8 mouse cellular contexts compared by ENCODE assay signal in the genomic region with DNA sequence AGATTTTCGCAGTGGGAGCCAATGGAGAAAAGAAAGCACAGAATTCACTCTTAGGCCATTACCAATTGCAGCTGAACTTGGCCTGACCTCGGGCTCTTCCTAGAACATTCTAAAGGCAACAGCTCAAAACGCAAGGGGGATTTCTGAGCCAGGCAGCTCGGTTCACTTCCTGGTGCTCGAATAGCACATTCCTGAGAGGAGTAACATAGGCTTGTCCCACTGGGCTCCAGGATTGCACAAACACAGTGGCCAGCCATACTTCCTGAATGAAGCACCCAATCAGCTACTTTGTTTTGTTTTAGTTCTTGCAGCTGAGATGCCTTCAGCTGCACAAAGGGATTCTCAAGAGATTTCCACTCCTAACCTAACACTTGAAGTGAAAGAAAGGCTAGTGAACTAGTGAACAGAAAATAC. TPM values are rescaled to one million over a fixed set of nuclear protein-coding genes. Genes with fewer than 3 reads are reported as not detected.
DNase-seq lines count a peak whose midpoint lies in the region; ATAC-seq and TF ChIP-seq lines count a peak whose summit lies in the region.

No protein-coding gene starts in this region.

- peak overlapping the region; percentile 80 for H3K27ac ChIP-seq in intestine, embryonic 15.5 days
- H3K27ac ChIP-seq in liver, embryonic 14.5 days = no peak overlapping the region; the same call in 1 of the 2 replicates
- H3K27ac ChIP-seq in stomach, postnatal 0 days (replicated peaks) = peak overlapping the region; percentile 92

- H3K4me2 ChIP-seq in intestine, embryonic 15.5 days (replicated peaks) = peak overlapping the region; percentile 36
- peak overlapping the region; percentile 14 for H3K4me2 ChIP-seq in liver, embryonic 14.5 days (ENCODE audit: low read depth)
- H3K4me2 ChIP-seq in stomach, postnatal 0 days (replicated peaks; ENCODE audit: low read depth) = peak overlapping the region; percentile 44

- no peaks in the 10 kb centered on the region for H3K27me3 ChIP-seq in intestine, embryonic 15.5 days (replicated peaks)
- no peaks in the 10 kb centered on the region for H3K27me3 ChIP-seq in liver, embryonic 14.5 days (ENCODE audit: control insufficient read depth, insufficient read depth, low read length)
- no peaks in the 10 kb centered on the region; the same call in 1 of the 2 replicates for H3K27me3 ChIP-seq in stomach, postnatal 0 days (ENCODE audit: control insufficient read depth, insufficient read depth, low read length)

- H3K4me1 ChIP-seq in intestine, embryonic 15.5 days (replicated peaks) = peaks cover 26% of the 10 kb centered on the region
- H3K4me1 ChIP-seq in liver, embryonic 14.5 days (replicated peaks; ENCODE audit: control insufficient read depth in 2 of 2, insufficient read depth in 2 of 2, low read length in 1 of 2) = peaks cover 27 to 49% of the 10 kb centered on the region in 2 experiments
- H3K4me1 ChIP-seq in stomach, postnatal 0 days (replicated peaks; ENCODE audit: control insufficient read depth, insufficient read depth) = peaks cover 10% of the 10 kb centered on the region

- no peak overlapping the region for H3K4me3 ChIP-seq in intestine, embryonic 15.5 days (replicated peaks)
- no peak overlapping the region for H3K4me3 ChIP-seq in liver, embryonic 14.5 days (ENCODE audit: insufficient read depth in 1 of 2, low read depth in 2 of 2, low read length in 2 of 2)
- H3K4me3 ChIP-seq in stomach, postnatal 0 days (ENCODE audit: low read depth, low read length) = peak overlapping the region; percentile 25

- peak; percentile 86 for ATAC-seq in intestine, embryonic 15.5 days
- ATAC-seq in liver, embryonic 14.5 days (ENCODE audit: insufficient read depth) = no peak
- ATAC-seq in stomach, postnatal 0 days (ENCODE audit: low FRiP score, low TSS enrichment) = peak; percentile 92

- TF ChIP-seq EP300 in liver, embryonic 14.5 days (IDR thresholded peaks at IDR 0.05; ENCODE audit: low read depth) = no peak
- no peak for TF ChIP-seq EP300 in stomach, postnatal 0 days (optimal IDR thresholded peaks at IDR 0.05)

- peak; percentile 52 for DNase-seq in ovary, adult 18-20 months (ENCODE audit: low spot score)
- no peak for DNase-seq in ovary, postnatal 10 days (ENCODE audit: low spot score)
- peak; percentile 60 to 65 for DNase-seq in gastrocnemius, adult 8-10 months (ENCODE audit: low spot score in 2 of 2)
- no peak for DNase-seq in liver, embryonic 14.5 days (ENCODE audit: low read depth in 3 of 3, low spot score in 3 of 3)
- DNase-seq in stomach, postnatal 0 days (ENCODE audit: low spot score) = peak; percentile 73
- DNase-seq in frontal cortex, postnatal 36 days (ENCODE audit: low spot score in 2 of 2) = no peak
- DNase-seq in thymus, postnatal 14 days = no peak

- no peaks in the 10 kb centered on the region for H3K36me3 ChIP-seq in intestine, embryonic 15.5 days
- H3K36me3 ChIP-seq in liver, embryonic 14.5 days (replicated peaks; ENCODE audit: control insufficient read depth, insufficient read depth, low read depth) = no peaks in the 10 kb centered on the region
- H3K36me3 ChIP-seq in stomach, postnatal 0 days (ENCODE audit: control insufficient read depth, insufficient read depth, low read length) = no peaks in the 10 kb centered on the region

- TF ChIP-seq CTCF in liver, embryonic 14.5 days (IDR thresholded peaks at IDR 0.05; ENCODE audit: low read depth) = no peak
- no peak for TF ChIP-seq CTCF in stomach, postnatal 0 days (IDR thresholded peaks at IDR 0.05; ENCODE audit: low read depth)

- WGBS in intestine, embryonic 15.5 days = 14% methylated on average over 5 of the region's 5 CpGs
- WGBS in liver, embryonic 14.5 days (ENCODE audit: insufficient replicate concordance) = 28% methylated on average over 5 of the region's 5 CpGs
- 6% methylated on average over 5 of the region's 5 CpGs for WGBS in stomach, postnatal 0 days

- H3K9ac ChIP-seq in intestine, embryonic 15.5 days = no peak overlapping the region
- H3K9ac ChIP-seq in liver, embryonic 14.5 days (replicated peaks) = no peak overlapping the region
- H3K9ac ChIP-seq in stomach, postnatal 0 days (ENCODE audit: low read length) = peak overlapping the region; percentile 51

- no peaks in the 10 kb centered on the region for H3K9me3 ChIP-seq in intestine, embryonic 15.5 days
- H3K9me3 ChIP-seq in liver, embryonic 14.5 days (ENCODE audit: control insufficient read depth, low read length) = no peaks in the 10 kb centered on the region
- no peaks in the 10 kb centered on the region for H3K9me3 ChIP-seq in stomach, postnatal 0 days (ENCODE audit: control insufficient read depth, low read length)

RNA-seq across cellular contexts. Expression of gene App, which starts 40.1 kb away (rescaled TPM):
- total RNA-seq in gastrocnemius, adult 8-10 months (2022) = 10 to 100 TPM; 55.2 to 84.5 (median 64.2) TPM
- polyA plus RNA-seq in intestine, embryonic 15.5 days (2015; fragmentation: Nextera tagmentation; extraction: Ambion mirVana) = 136 and 147 TPM in 2 replicates
- polyA plus RNA-seq in liver, embryonic 14.5 days (2012; rRNA removed) = 10.5 and 16.9 TPM in 2 replicates
- polyA plus RNA-seq in liver, embryonic 14.5 days (2014; fragmentation: Nextera tagmentation; extraction: Ambion mirVana) = 11.6 and 11.9 TPM in 2 replicates
- 156 and 159 TPM in 2 replicates for polyA plus RNA-seq in stomach, postnatal 0 days (2015; fragmentation: Nextera tagmentation; extraction: Ambion mirVana)

Comparison
In these comparisons a context has a peak if more than half of its experiments do, and no peak if none do; other contexts are left out.
1. DNase-seq: peak in ovary, adult 18-20 months (single experiment), gastrocnemius, adult 8-10 months (2 of 2) and stomach, postnatal 0 days (single experiment); none in ovary, postnatal 10 days (single experiment), liver, embryonic 14.5 days (0 of 3), frontal cortex, postnatal 36 days (0 of 2) and thymus, postnatal 14 days (single experiment).
2. Peak in every context shown above with its lines, with median percentiles within 50 percentile points of each other: H3K4me2 ChIP-seq.